Mouse (Mus musculus) lung, postnatal 0 days (tissue): ENCODE results near the gene Ddx59.

Experiments
- CTCF ChIP-seq: IDR thresholded peaks from 2 replicates; pipeline ENCODE4 v1.5.1; 2016; ENCODE audit warnings: antibody characterized with exemption, mild to moderate bottlenecking
- EP300 ChIP-seq: IDR thresholded peaks from 2 replicates; pipeline ENCODE4 v1.6.1; 2016; ENCODE audit warnings: antibody characterized with exemption, mild to moderate bottlenecking, control low read depth

- no peak for TF ChIP-seq CTCF
- no peak for TF ChIP-seq EP300
Observed at GRCm38 (mm10) chr1:136462443-136462842, 47.4 kb downstream of the Ddx59 start.
